Mouse (Mus musculus): ENCODE data around the gene Eppin.

DNA sequence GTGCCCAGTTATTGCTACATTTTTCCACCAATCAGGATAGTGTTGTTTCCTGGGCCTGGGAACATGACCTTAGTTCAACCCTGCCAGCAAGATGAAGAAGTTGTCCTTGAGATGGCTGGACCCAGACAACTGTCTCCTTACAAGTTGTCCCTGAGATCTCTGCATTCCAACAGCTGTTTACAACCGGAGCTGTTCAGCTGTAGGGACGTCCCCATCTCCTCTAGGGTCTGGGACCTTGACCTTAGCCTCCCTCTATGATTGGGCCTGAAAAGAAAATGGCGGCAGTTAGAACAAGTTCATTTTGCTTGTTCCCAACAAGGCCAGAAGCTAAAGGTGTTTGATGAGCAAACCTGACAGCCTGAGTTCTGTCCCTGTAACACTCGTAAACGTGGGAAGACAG is 25.7 kb upstream of the Eppin start:
- no peak for TF ChIP-seq POLR2A (IDR thresholded peaks at IDR 0.05; ENCODE audit: low read depth, low read length)
- no peak for TF ChIP-seq CTCF (IDR thresholded peaks at IDR 0.05; ENCODE audit: extremely low read depth, insufficient read length, insufficient replicate concordance, low read depth, low read length)

Measured in small intestine, adult 2 months (tissue).